Mouse (Mus musculus): ENCODE results near the gene Slc39a11.

Gene Slc39a11

GRCm38 (mm10) chr11:113649353-113650210 lies at the start of gene Slc39a11:
Gene Slc39a11, minus strand, starts transcription at chr11:113650079.
- DNase-seq (ENCODE audit: low read depth): peak; percentile 82

GRCm38 (mm10) chr11:113699643-113700042 lies 49.8 kb upstream of the Slc39a11 start:
- DNase-seq (ENCODE audit: low read depth): no peak

- DNase-seq (ENCODE audit: low read depth): no peak
Measured at GRCm38 (mm10) chr11:113698013-113698545, 48.2 kb upstream of the Slc39a11 start.

GRCm38 (mm10) chr11:113697571-113697970 lies 47.7 kb upstream of the Slc39a11 start:
- no peak for DNase-seq (ENCODE audit: low read depth)

- no peak for DNase-seq (ENCODE audit: low read depth)
Measured at GRCm38 (mm10) chr11:113691851-113692250, 42.0 kb upstream of the Slc39a11 start.

GRCm38 (mm10) chr11:113691318-113691717 lies 41.4 kb upstream of the Slc39a11 start:
- DNase-seq (ENCODE audit: low read depth): no peak

- no peak for DNase-seq (ENCODE audit: low read depth)
Measured at GRCm38 (mm10) chr11:113690506-113690905, 40.6 kb upstream of the Slc39a11 start.

GRCm38 (mm10) chr11:113687031-113687430 lies 37.2 kb upstream of the Slc39a11 start:
- DNase-seq (ENCODE audit: low read depth): no peak

- DNase-seq (ENCODE audit: low read depth): no peak
Measured at GRCm38 (mm10) chr11:113684707-113685426, 35.0 kb upstream of the Slc39a11 start.

GRCm38 (mm10) chr11:113683957-113684706 lies 34.3 kb upstream of the Slc39a11 start, which contains the start of the genes Fam104a and D11Wsu47e:
Gene Fam104a, minus strand, starts transcription at chr11:113684155.
Gene D11Wsu47e, plus strand, starts transcription at chr11:113684412.
- peak; percentile 96 for DNase-seq (ENCODE audit: low read depth)

GRCm38 (mm10) chr11:113683627-113683956 lies 33.7 kb upstream of the Slc39a11 start:
- no peak for DNase-seq (ENCODE audit: low read depth)

GRCm38 (mm10) chr11:113682897-113683626 lies 33.2 kb upstream of the Slc39a11 start:
- DNase-seq (ENCODE audit: low read depth): no peak

GRCm38 (mm10) chr11:113681979-113682378 lies 32.1 kb upstream of the Slc39a11 start:
- no peak for DNase-seq (ENCODE audit: low read depth)

- DNase-seq (ENCODE audit: low read depth): no peak
Measured at GRCm38 (mm10) chr11:113680954-113681353, 31.1 kb upstream of the Slc39a11 start.

GRCm38 (mm10) chr11:113678373-113678772 lies 28.5 kb upstream of the Slc39a11 start:
- DNase-seq (ENCODE audit: low read depth): no peak

- no peak for DNase-seq (ENCODE audit: low read depth)
Measured at GRCm38 (mm10) chr11:113677378-113677777, 27.5 kb upstream of the Slc39a11 start.

GRCm38 (mm10) chr11:113676847-113677246 lies 27.0 kb upstream of the Slc39a11 start:
- DNase-seq (ENCODE audit: low read depth): no peak

GRCm38 (mm10) chr11:113674595-113674994 lies 24.7 kb upstream of the Slc39a11 start:
- no peak for DNase-seq (ENCODE audit: low read depth)

- DNase-seq (ENCODE audit: low read depth): no peak
Measured at GRCm38 (mm10) chr11:113673614-113674013, 23.7 kb upstream of the Slc39a11 start.

- no peak for DNase-seq (ENCODE audit: low read depth)
Measured at GRCm38 (mm10) chr11:113669711-113670110, 19.8 kb upstream of the Slc39a11 start.

- DNase-seq (ENCODE audit: low read depth): no peak
Measured at GRCm38 (mm10) chr11:113668857-113669256, 19.0 kb upstream of the Slc39a11 start.

All from naive thymus-derived CD4-positive, alpha-beta T cell, adult 2 months (primary cell).